Mouse (Mus musculus) stomach, postnatal 0 days (tissue): Measurements from ENCODE around the gene Unkl. TPM values are rescaled to one million over a fixed set of nuclear protein-coding genes. Genes with fewer than 3 reads are reported as not detected.

Source experiments
- ATAC-seq: fragments of 200-750 bp; cut with Nextera tagmentation; 2 replicates; pipeline ENCODE4 v1.8.0; 2017; ENCODE audit not compliant: low FRiP score, low TSS enrichment
- DNase-seq: peaks from one replicate; pipeline ENCODE4 v3.0.0-alpha.2; 2016; ENCODE audit warnings: low spot score
- H3K27ac ChIP-seq: fragments of 300-500 bp; sonication (generic); replicated peaks from 2 replicates; pipeline ENCODE4 v1.5.1; 2014; ENCODE audit warnings: mild to moderate bottlenecking, control low read depth
- H3K27me3 ChIP-seq: fragments of 300-500 bp; sonication (generic); 2 replicates; pipeline ENCODE4 v1.6.1; 2014; ENCODE audit warnings: low read length; ENCODE audit not compliant: control insufficient read depth, insufficient read depth
- H3K36me3 ChIP-seq: fragments of 300-500 bp; sonication (generic); 2 replicates; pipeline ENCODE4 v1.6.1; 2014; ENCODE audit warnings: low read length, mixed read lengths; ENCODE audit not compliant: control insufficient read depth, insufficient read depth
- H3K4me1 ChIP-seq: fragments of 300-500 bp; sonication (generic); replicated peaks from 2 replicates; pipeline ENCODE4 v1.6.1; 2014; ENCODE audit warnings: antibody characterized with exemption; ENCODE audit not compliant: control insufficient read depth, insufficient read depth
- H3K4me2 ChIP-seq: fragments of 300-500 bp; sonication (generic); replicated peaks from 2 replicates; pipeline ENCODE4 v1.6.1; 2014; ENCODE audit warnings: low read depth, mild to moderate bottlenecking, control low read depth, moderate library complexity
- H3K4me3 ChIP-seq: fragments of 300-500 bp; sonication (generic); 2 replicates; pipeline ENCODE4 v1.5.1; 2014; ENCODE audit warnings: low read depth, low read length, control low read depth
- H3K9ac ChIP-seq: fragments of 300-500 bp; sonication (generic); 2 replicates; pipeline ENCODE4 v1.6.1; 2014; ENCODE audit warnings: mild to moderate bottlenecking, low read length, control low read depth, mixed read lengths
- H3K9me3 ChIP-seq: fragments of 300-500 bp; sonication (generic); 2 replicates; pipeline ENCODE4 v1.6.1; 2016; ENCODE audit warnings: low read length; ENCODE audit not compliant: control insufficient read depth
- CTCF ChIP-seq: IDR thresholded peaks from 2 replicates; pipeline ENCODE4 v1.5.1; 2016; ENCODE audit warnings: antibody characterized with exemption, low read depth, mild to moderate bottlenecking, moderate library complexity
- EP300 ChIP-seq: optimal IDR thresholded peaks from 2 replicates; pipeline ENCODE3; 2016; ENCODE audit warnings: antibody characterized with exemption
- WGBS: fragments of 180-500 bp; shearing (Covaris S2); extraction: QIAGEN DNeasy Blood & Tissue Kit; methylation state at CpG from one replicate; pipeline ENCODE4 v1.1.7; 2014; 5-methylcytosine and 5-hydroxymethylcytosine counted together
- polyA plus RNA-seq: library from polyadenylated mRNA; unstranded; fragments of >200 nt; fragmentation: Nextera tagmentation; extraction: Ambion mirVana; gene quantifications from 2 replicates; pipeline ENCODE4 v1.2.1, GENCODE M21; 2015

Gene Unkl
- polyA plus RNA-seq = 3.0 and 3.1 TPM in 2 replicates

- WGBS = under 1% methylated on average over 84 of the region's 104 CpGs
- Histone ChIP-seq H3K4me3 (peak within 1 kb of the TSS; percentile 98), H3K36me3 (peaks cover 5% of the 10 kb centered on the region; the same call in 1 of the 2 replicates), H3K9me3 (no peaks in the 10 kb centered on the region), H3K9ac (peak within 1 kb of the TSS; percentile 93), H3K27ac (peak within 1 kb of the TSS; percentile 90), H3K27me3 (no peaks in the 10 kb centered on the region), H3K4me1 (peaks cover 2% of the 10 kb centered on the region; the same call in 1 of the 2 replicates), H3K4me2 (peak within 1 kb of the TSS; percentile 80)
- ATAC-seq = peak; percentile 47
- TF ChIP-seq CTCF = no peak
- no peak for TF ChIP-seq EP300
- DNase-seq = peak; percentile 78
Observed at GRCm38 (mm10) chr17:25188150-25189031, at the start of gene Unkl. TSS of gene Unkl (plus strand) at chr17:25188397.

GRCm38 (mm10) chr17:25138803-25139202, 49.4 kb upstream of the Unkl start:
- no peak for ATAC-seq
- H3K27ac ChIP-seq = no peak overlapping the region
- no peaks in the 10 kb centered on the region for H3K9me3 ChIP-seq
- H3K9ac ChIP-seq = no peak overlapping the region
- no peak for DNase-seq
- 86% methylated on average over 1 of the region's 1 CpGs for WGBS
- TF ChIP-seq CTCF (no peak), EP300 (no peak)
- H3K27me3 ChIP-seq = no peaks in the 10 kb centered on the region
- no peaks in the 10 kb centered on the region for H3K36me3 ChIP-seq
- no peaks in the 10 kb centered on the region for H3K4me1 ChIP-seq
- H3K4me2 ChIP-seq = no peak overlapping the region
- no peak overlapping the region for H3K4me3 ChIP-seq

- H3K4me1 ChIP-seq = no peaks in the 10 kb centered on the region
- no peak for DNase-seq
- TF ChIP-seq EP300 (no peak), CTCF (peak; percentile 65)
- no peaks in the 10 kb centered on the region for H3K27me3 ChIP-seq
- 60% methylated on average over 4 of the region's 4 CpGs for WGBS
- H3K4me3 ChIP-seq = no peak overlapping the region
- no peaks in the 10 kb centered on the region for H3K9me3 ChIP-seq
- H3K27ac ChIP-seq = no peak overlapping the region
- no peak overlapping the region for H3K9ac ChIP-seq
- no peak for ATAC-seq
- no peaks in the 10 kb centered on the region for H3K36me3 ChIP-seq
- no peak overlapping the region for H3K4me2 ChIP-seq
Observed at GRCm38 (mm10) chr17:25139960-25140359, 48.2 kb upstream of the Unkl start.

GRCm38 (mm10) chr17:25162161-25162560, 26.0 kb upstream of the Unkl start, which contains the start of gene Ccdc154:
TSS of gene Ccdc154 (plus strand) at chr17:25162461.
- ATAC-seq (no peak), DNase-seq (no peak)
- H3K27me3 ChIP-seq = no peaks in the 10 kb centered on the region
- no peak within 1 kb of the TSS for H3K4me2 ChIP-seq
- WGBS = 92% methylated on average over 1 of the region's 1 CpGs
- no peak within 1 kb of the TSS for H3K4me3 ChIP-seq
- TF ChIP-seq EP300 (no peak), CTCF (no peak)
- no peak within 1 kb of the TSS for H3K9ac ChIP-seq
- peaks cover 3% of the 10 kb centered on the region; the same call in 1 of the 2 replicates for H3K36me3 ChIP-seq
- H3K9me3 ChIP-seq = no peaks in the 10 kb centered on the region
- no peak within 1 kb of the TSS for H3K27ac ChIP-seq
- H3K4me1 ChIP-seq = no peaks in the 10 kb centered on the region

GRCm38 (mm10) chr17:25163387-25163786, 24.8 kb upstream of the Unkl start:
- no peak for TF ChIP-seq CTCF
- TF ChIP-seq EP300 = no peak
- Histone ChIP-seq H3K36me3 (no peaks in the 10 kb centered on the region; the same call in 1 of the 2 replicates), H3K4me1 (no peaks in the 10 kb centered on the region), H3K27me3 (no peaks in the 10 kb centered on the region), H3K9ac (no peak overlapping the region), H3K27ac (no peak overlapping the region), H3K4me3 (no peak overlapping the region), H3K4me2 (no peak overlapping the region), H3K9me3 (no peaks in the 10 kb centered on the region)
- WGBS = 52% methylated on average over 7 of the region's 7 CpGs
- ATAC-seq (peak; percentile 58), DNase-seq (no peak)

- ATAC-seq = no peak
- no peak for TF ChIP-seq EP300
- DNase-seq = no peak
- no peaks in the 10 kb centered on the region for H3K4me1 ChIP-seq
- WGBS = 89% methylated on average over 3 of the region's 3 CpGs
- H3K4me3 ChIP-seq = no peak overlapping the region
- H3K4me2 ChIP-seq = no peak overlapping the region
- no peaks in the 10 kb centered on the region; the same call in 1 of the 2 replicates for H3K36me3 ChIP-seq
- H3K27ac ChIP-seq = no peak overlapping the region
- no peaks in the 10 kb centered on the region for H3K9me3 ChIP-seq
- no peaks in the 10 kb centered on the region for H3K27me3 ChIP-seq
- no peak overlapping the region for H3K9ac ChIP-seq
Observed at GRCm38 (mm10) chr17:25164770-25165169, 23.4 kb upstream of the Unkl start.
